Comparison of ENCODE assay signal across 11 mouse cellular contexts in the genomic region with DNA sequence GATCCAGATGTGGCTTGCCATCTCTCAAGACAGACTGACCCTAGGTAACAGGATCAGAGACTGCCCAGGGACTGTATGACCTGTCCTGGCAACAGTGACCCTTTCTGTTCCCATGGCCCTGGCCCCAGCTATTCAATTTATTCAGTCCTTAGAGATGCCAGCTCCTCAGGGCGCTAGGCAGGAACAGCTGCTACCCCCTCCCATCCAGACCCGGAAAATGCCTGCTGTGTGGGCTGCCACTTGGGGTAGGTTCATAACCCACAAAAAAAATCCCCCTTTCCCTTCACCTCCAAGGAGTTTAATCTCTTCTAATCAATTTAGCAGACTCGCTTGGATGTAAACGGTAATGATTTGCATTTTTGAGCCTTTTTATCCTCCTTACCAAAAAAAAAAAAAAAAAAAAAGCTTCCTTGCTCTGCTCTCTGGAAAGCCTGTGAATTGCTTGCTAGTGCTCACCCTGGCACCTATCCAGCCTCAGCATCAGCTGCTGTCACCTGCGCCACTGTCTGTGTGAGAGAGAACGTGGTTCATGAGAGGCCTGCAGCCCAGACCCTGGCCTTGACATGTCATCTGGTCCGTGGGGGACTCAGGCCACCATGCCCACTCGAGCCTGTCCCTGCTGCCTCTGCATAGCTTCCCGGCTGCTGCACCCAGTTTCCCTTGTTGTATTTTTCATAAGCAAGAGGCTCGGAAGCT. TPM values are rescaled to one million over a fixed set of nuclear protein-coding genes. Genes with fewer than 3 reads are reported as not detected.
DNase-seq lines count a peak whose midpoint lies in the region; ATAC-seq and TF ChIP-seq lines count a peak whose summit lies in the region.
"Had no signal": no experiment of that assay in that cellular context is flagged by ENCODE, and none has a peak within 500 bp of the region (broad histone marks: within the 10 kb centered on the region; RNA-seq: fewer than 3 reads in every experiment).

No protein-coding gene starts in this region.

- H3K9ac ChIP-seq in forebrain, embryonic 15.5 days (replicated peaks): peak overlapping the region; percentile 27
- H3K9ac ChIP-seq in midbrain, embryonic 14.5 days (replicated peaks; ENCODE audit: low read length): 0 out of 2 replicates have a peak overlapping the region, but pooled peaks have one; percentile 0
- no peak overlapping the region for H3K9ac ChIP-seq in intestine, postnatal 0 days (ENCODE audit: low read depth, low read length)

- peak overlapping the region; percentile 14; the same call in 1 of the 2 replicates for H3K4me2 ChIP-seq in forebrain, embryonic 15.5 days (replicated peaks)
- peak overlapping the region; percentile 5; the same call in 1 of the 2 replicates for H3K4me2 ChIP-seq in midbrain, embryonic 14.5 days (ENCODE audit: low read length)
- no peak overlapping the region for H3K4me2 ChIP-seq in intestine, postnatal 0 days (replicated peaks; ENCODE audit: low read depth)

- no peaks in the 10 kb centered on the region for H3K36me3 ChIP-seq in embryonic facial prominence, embryonic 10.5 days (replicated peaks)
- no peaks in the 10 kb centered on the region for H3K36me3 ChIP-seq in forebrain, embryonic 15.5 days
- 0 out of 2 replicates have a peak, but pooled peaks cover 1% of the 10 kb centered on the region for H3K36me3 ChIP-seq in midbrain, embryonic 14.5 days (ENCODE audit: control insufficient read depth, insufficient read depth, low read length)
- H3K36me3 ChIP-seq in intestine, postnatal 0 days (ENCODE audit: control insufficient read depth, insufficient read depth): no peaks in the 10 kb centered on the region

- H3K9me3 ChIP-seq in embryonic facial prominence, embryonic 10.5 days: no peaks in the 10 kb centered on the region
- no peaks in the 10 kb centered on the region for H3K9me3 ChIP-seq in forebrain, embryonic 15.5 days
- H3K9me3 ChIP-seq in midbrain, embryonic 14.5 days (ENCODE audit: control insufficient read depth, low read length): no peaks in the 10 kb centered on the region
- H3K9me3 ChIP-seq in intestine, postnatal 0 days (ENCODE audit: control insufficient read depth): no peaks in the 10 kb centered on the region

- H3K4me3 ChIP-seq in layer of hippocampus, adult 2 months: no peak overlapping the region
- H3K4me3 ChIP-seq in embryonic facial prominence, embryonic 10.5 days: no peak overlapping the region
- no peak overlapping the region for H3K4me3 ChIP-seq in forebrain, embryonic 15.5 days
- no peak overlapping the region for H3K4me3 ChIP-seq in midbrain, embryonic 14.5 days (replicated peaks; ENCODE audit: low read depth, low read length)
- H3K4me3 ChIP-seq in intestine, postnatal 0 days (ENCODE audit: low read depth, low read length): no peak overlapping the region

- peak overlapping the region; percentile 70 for H3K27ac ChIP-seq in layer of hippocampus, adult 2 months
- H3K27ac ChIP-seq in embryonic facial prominence, embryonic 10.5 days (replicated peaks): peak overlapping the region; percentile 59
- peak overlapping the region; percentile 92 for H3K27ac ChIP-seq in forebrain, embryonic 15.5 days (replicated peaks)
- H3K27ac ChIP-seq in midbrain, embryonic 14.5 days (replicated peaks; ENCODE audit: low read depth, low read length): peak overlapping the region; percentile 78
- H3K27ac ChIP-seq in intestine, postnatal 0 days (ENCODE audit: low read depth, low read length): no peak overlapping the region

- TF ChIP-seq CTCF in layer of hippocampus, adult 2 months (conservative IDR thresholded peaks at IDR 0.05): no peak
- no peak for TF ChIP-seq CTCF in intestine, postnatal 0 days (IDR thresholded peaks at IDR 0.05; ENCODE audit: low read depth)

- peaks cover 64% of the 10 kb centered on the region for H3K4me1 ChIP-seq in embryonic facial prominence, embryonic 10.5 days
- peaks cover 66% of the 10 kb centered on the region for H3K4me1 ChIP-seq in forebrain, embryonic 15.5 days
- H3K4me1 ChIP-seq in midbrain, embryonic 14.5 days (ENCODE audit: control insufficient read depth, insufficient read depth, low read length): peaks cover 64% of the 10 kb centered on the region
- no peaks in the 10 kb centered on the region for H3K4me1 ChIP-seq in intestine, postnatal 0 days (replicated peaks; ENCODE audit: control insufficient read depth, insufficient read depth, low read length)

- H3K27me3 ChIP-seq in embryonic facial prominence, embryonic 10.5 days (replicated peaks; ENCODE audit: low read depth, poor library complexity, severe bottlenecking): peaks cover 89% of the 10 kb centered on the region
- H3K27me3 ChIP-seq in forebrain, embryonic 15.5 days: no peaks in the 10 kb centered on the region
- peaks cover 4% of the 10 kb centered on the region; the same call in 1 of the 2 replicates for H3K27me3 ChIP-seq in midbrain, embryonic 14.5 days (ENCODE audit: control insufficient read depth, insufficient read depth, low read length)
- no peaks in the 10 kb centered on the region for H3K27me3 ChIP-seq in intestine, postnatal 0 days (replicated peaks; ENCODE audit: control insufficient read depth, insufficient read depth, low read length)
- H3K27me3 ChIP-seq: Patski had no signal

- no peak for DNase-seq in layer of hippocampus, adult 2 months (ENCODE audit: low spot score in 2 of 2)
- no peak for DNase-seq in layer of hippocampus, adult 9-11 months
- no peak for DNase-seq in embryonic facial prominence, embryonic 10.5 days (ENCODE audit: low spot score)
- peak; percentile 73 for DNase-seq in midbrain, embryonic 14.5 days
- no peak for DNase-seq in testis, postnatal 14 days (ENCODE audit: low spot score)
- DNase-seq: kidney, postnatal 25 days; lung, postnatal 14 days had no signal

- 36% methylated on average over 10 of the region's 10 CpGs for WGBS in embryonic facial prominence, embryonic 10.5 days
- WGBS in forebrain, embryonic 15.5 days: 3% methylated on average over 10 of the region's 10 CpGs
- 4% methylated on average over 10 of the region's 10 CpGs for WGBS in midbrain, embryonic 14.5 days
- 57% methylated on average over 10 of the region's 10 CpGs for WGBS in intestine, postnatal 0 days

- peak; percentile 20 for ATAC-seq in forebrain, embryonic 15.5 days (replicated peaks)
- ATAC-seq in midbrain, embryonic 14.5 days (ENCODE audit: low FRiP score, low TSS enrichment): no peak
- ATAC-seq in inflammation-experienced regulatory T-cells, adult 6 months: no peak
- no peak for ATAC-seq in intestine, postnatal 0 days
- ATAC-seq: Patski had no signal

RNA-seq across cellular contexts. Expression of gene Flrt1, which starts 15.0 kb away (rescaled TPM):
- 10 to 100 TPM; 17.9 to 19.5 TPM for total RNA-seq in layer of hippocampus, adult 2 months (2021)
- 2.5 and 2.9 TPM in 2 replicates for polyA plus RNA-seq in embryonic facial prominence, embryonic 10.5 days (2016; fragmentation: Nextera tagmentation; extraction: Ambion mirVana)
- polyA plus RNA-seq in forebrain, embryonic 15.5 days (2015; fragmentation: Nextera tagmentation; extraction: Ambion mirVana): 14.9 and 18.9 TPM in 2 replicates
- polyA plus RNA-seq in midbrain, embryonic 14.5 days (2014; fragmentation: Nextera tagmentation; extraction: Ambion mirVana): 7.0 and 10.2 TPM in 2 replicates
- polyA plus RNA-seq in inflammation-experienced regulatory T-cells, adult 6 months (2017; shearing (Covaris generic)): under 1 TPM in 1 of 3 experiments, not detected in 2; 0.20 TPM
- 0.75 and 0.82 TPM in 2 replicates for polyA plus RNA-seq in intestine, postnatal 0 days (2015; fragmentation: Nextera tagmentation; extraction: Ambion mirVana)

RNA-seq across cellular contexts. Expression of gene Macrod1, which starts 33.9 kb away (rescaled TPM):
- total RNA-seq in layer of hippocampus, adult 2 months (2021): 10 to 100 TPM; 20.3 to 22.4 TPM
- polyA plus RNA-seq in embryonic facial prominence, embryonic 10.5 days (2016; fragmentation: Nextera tagmentation; extraction: Ambion mirVana): 5.0 and 5.4 TPM in 2 replicates
- polyA plus RNA-seq in forebrain, embryonic 15.5 days (2015; fragmentation: Nextera tagmentation; extraction: Ambion mirVana): 5.8 and 6.0 TPM in 2 replicates
- 3.4 and 3.9 TPM in 2 replicates for polyA plus RNA-seq in midbrain, embryonic 14.5 days (2014; fragmentation: Nextera tagmentation; extraction: Ambion mirVana)
- 1 to 10 TPM in 2 of 3 experiments, under 1 TPM in 1; 0.99 to 3.1 (median 1.8) TPM for polyA plus RNA-seq in inflammation-experienced regulatory T-cells, adult 6 months (2017; shearing (Covaris generic))
- 14.4 and 15.1 TPM in 2 replicates for polyA plus RNA-seq in intestine, postnatal 0 days (2015; fragmentation: Nextera tagmentation; extraction: Ambion mirVana)

RNA-seq across cellular contexts. Expression of gene Stip1, which starts 50.8 kb away (rescaled TPM):
- total RNA-seq in layer of hippocampus, adult 2 months (2021): 100 to 1,000 TPM; 179 to 195 TPM
- 453 and 489 TPM in 2 replicates for polyA plus RNA-seq in embryonic facial prominence, embryonic 10.5 days (2016; fragmentation: Nextera tagmentation; extraction: Ambion mirVana)
- 243 and 245 TPM in 2 replicates for polyA plus RNA-seq in forebrain, embryonic 15.5 days (2015; fragmentation: Nextera tagmentation; extraction: Ambion mirVana)
- 180 and 217 TPM in 2 replicates for polyA plus RNA-seq in midbrain, embryonic 14.5 days (2014; fragmentation: Nextera tagmentation; extraction: Ambion mirVana)
- 100 to 1,000 TPM; 104 to 160 (median 120) TPM for polyA plus RNA-seq in inflammation-experienced regulatory T-cells, adult 6 months (2017; shearing (Covaris generic))
- 46.2 and 47.8 TPM in 2 replicates for polyA plus RNA-seq in intestine, postnatal 0 days (2015; fragmentation: Nextera tagmentation; extraction: Ambion mirVana)
